Mouse (Mus musculus) heart, postnatal 0 days (tissue): ENCODE measurements around the gene Atp6v1f. TPM values are rescaled to one million over a fixed set of nuclear protein-coding genes. Genes with fewer than 3 reads are reported as not detected.

Experiments
- ATAC-seq: fragments of 200-750 bp; cut with Nextera tagmentation; 2 replicates; pipeline ENCODE4 v1.8.0; 2017; ENCODE audit warnings: low read depth, moderate number of reproducible peaks, moderate library complexity; ENCODE audit not compliant: insufficient read depth
- DNase-seq: peaks from one replicate; pipeline ENCODE4 v3.0.0-alpha.2; 2016; ENCODE audit warnings: low spot score
- H3K27ac ChIP-seq: fragments of 300-500 bp; sonication (generic); 2 replicates; pipeline ENCODE4 v1.5.1; 2014; ENCODE audit warnings: low read depth, mild to moderate bottlenecking
- H3K27me3 ChIP-seq: fragments of 300-500 bp; sonication (generic); 2 replicates; pipeline ENCODE4 v1.6.1; 2014; ENCODE audit warnings: low read length, mixed read lengths; ENCODE audit not compliant: control insufficient read depth, insufficient read depth
- H3K36me3 ChIP-seq: fragments of 300-500 bp; sonication (generic); replicated peaks from 2 replicates; pipeline ENCODE4 v1.6.1; 2014; ENCODE audit warnings: low read length, mixed read lengths; ENCODE audit not compliant: control insufficient read depth, insufficient read depth
- H3K4me1 ChIP-seq: fragments of 300-500 bp; sonication (generic); 2 replicates; pipeline ENCODE4 v1.6.1; 2014; ENCODE audit warnings: antibody characterized with exemption; ENCODE audit not compliant: control insufficient read depth, insufficient read depth
- H3K4me2 ChIP-seq: fragments of 300-500 bp; sonication (generic); 2 replicates; pipeline ENCODE4 v1.6.1; 2014; ENCODE audit warnings: low read depth, mild to moderate bottlenecking, low read length, moderate library complexity
- H3K4me3 ChIP-seq: fragments of 300-500 bp; sonication (generic); 2 replicates; pipeline ENCODE4 v1.5.1; 2014; ENCODE audit warnings: low read depth, low read length
- H3K9ac ChIP-seq: fragments of 300-500 bp; sonication (generic); replicated peaks from 2 replicates; pipeline ENCODE4 v1.6.1; 2014; ENCODE audit warnings: low read depth, low read length, mixed read lengths
- H3K9me3 ChIP-seq: fragments of 300-500 bp; sonication (generic); replicated peaks from 2 replicates; pipeline ENCODE4 v1.6.1; 2016; ENCODE audit warnings: low read length; ENCODE audit not compliant: control insufficient read depth
- CTCF ChIP-seq: IDR thresholded peaks from 2 replicates; pipeline ENCODE4 v1.5.1; 2016; ENCODE audit warnings: antibody characterized with exemption, control low read depth, low read depth
- EP300 ChIP-seq: IDR thresholded peaks from 2 replicates; pipeline ENCODE4 v1.6.1; 2016; ENCODE audit warnings: antibody characterized with exemption, low read depth
- WGBS: fragments of 180-500 bp; shearing (Covaris S2); extraction: QIAGEN DNeasy Blood & Tissue Kit; methylation state at CpG from one replicate; pipeline ENCODE4 v1.1.7; 2014; 5-methylcytosine and 5-hydroxymethylcytosine counted together
- polyA plus RNA-seq: library from polyadenylated mRNA; unstranded; fragments of >200 nt; fragmentation: Nextera tagmentation; extraction: Ambion mirVana; gene quantifications from 2 replicates; pipeline ENCODE4 v1.2.1, GENCODE M21; 2015
- total RNA-seq: library from RNA; depleted of rRNA; stranded (reverse); fragments of >200 nt; gene quantifications from 2 replicates; pipeline ENCODE4 v1.2.3, GENCODE M21; 2014; ENCODE audit warnings: low replicate concordance

The Atp6v1f gene
- total and polyA plus RNA-seq, 2 experiments from 2014 or later, result 228 to 247 TPM

- peaks cover 3% of the 10 kb centered on the region; the same call in 1 of the 2 replicates for H3K4me1 ChIP-seq
- H3K27me3 ChIP-seq, result no peaks in the 10 kb centered on the region
- no peak overlapping the region for H3K9ac ChIP-seq
- H3K9me3 ChIP-seq, result no peaks in the 10 kb centered on the region
- H3K27ac ChIP-seq, result no peak overlapping the region
- 57% methylated on average over 3 of the region's 3 CpGs for WGBS
- H3K36me3 ChIP-seq, result peaks cover 29% of the 10 kb centered on the region
- DNase-seq (no peak), ATAC-seq (no peak)
- TF ChIP-seq CTCF (no peak), EP300 (no peak)
- H3K4me3 ChIP-seq, result no peak overlapping the region
- no peak overlapping the region for H3K4me2 ChIP-seq
Measured at GRCm38 (mm10) chr6:29463388-29463787, 4.1 kb upstream of the Atp6v1f start.

- Histone ChIP-seq H3K27me3 (no peaks in the 10 kb centered on the region), H3K4me2 (peak overlapping the region; percentile 78), H3K9me3 (no peaks in the 10 kb centered on the region), H3K4me3 (no peak overlapping the region; the same call in 1 of the 2 replicates), H3K36me3 (peaks cover 12% of the 10 kb centered on the region), H3K27ac (no peak overlapping the region), H3K4me1 (peaks cover 9% of the 10 kb centered on the region), H3K9ac (no peak overlapping the region)
- ATAC-seq (no peak), DNase-seq (no peak)
- 81% methylated on average over 3 of the region's 3 CpGs for WGBS
- TF ChIP-seq EP300 (no peak), CTCF (no peak)
Measured at GRCm38 (mm10) chr6:29468851-29469250, 1.3 kb downstream of the Atp6v1f start.

- no peak within 1 kb of the TSS for H3K27ac ChIP-seq
- WGBS, result 93% methylated on average over 4 of the region's 4 CpGs
Measured at GRCm38 (mm10) chr6:29471137-29471536, 3.6 kb downstream of the Atp6v1f start, which contains the start of gene Atp6v1fnb. Gene Atp6v1fnb (plus strand): TSS chr6:29471437.

GRCm38 (mm10) chr6:29473941-29474691 lies 6.6 kb downstream of the Atp6v1f start:
- Histone ChIP-seq H3K27ac (no peak overlapping the region), H3K4me1 (peaks cover 8% of the 10 kb centered on the region), H3K9ac (peak overlapping the region; percentile 40), H3K4me3 (peak overlapping the region; percentile 45), H3K27me3 (no peaks in the 10 kb centered on the region), H3K9me3 (no peaks in the 10 kb centered on the region), H3K36me3 (peaks cover 12% of the 10 kb centered on the region), H3K4me2 (peak overlapping the region; percentile 67)
- DNase-seq, result peak; percentile 75
- TF ChIP-seq CTCF (no peak), EP300 (no peak)
- ATAC-seq, result peak; percentile 86
- WGBS, result 5% methylated on average over 32 of the region's 33 CpGs

More at GRCm38 (mm10) chr6:29471137-29471536, 3.6 kb downstream of the Atp6v1f start, which contains the start of gene Atp6v1fnb:
- H3K27me3 ChIP-seq, result no peaks in the 10 kb centered on the region
- no peak within 1 kb of the TSS for H3K9ac ChIP-seq
- no peak for TF ChIP-seq CTCF
- TF ChIP-seq EP300, result no peak
- no peaks in the 10 kb centered on the region for H3K9me3 ChIP-seq
- no peak within 1 kb of the TSS for H3K4me3 ChIP-seq
- peaks cover 12% of the 10 kb centered on the region for H3K36me3 ChIP-seq
- DNase-seq (no peak), ATAC-seq (no peak)
- no peak within 1 kb of the TSS for H3K4me2 ChIP-seq
- peaks cover 14% of the 10 kb centered on the region for H3K4me1 ChIP-seq

- H3K27me3 ChIP-seq, result no peaks in the 10 kb centered on the region
- H3K4me3 ChIP-seq, result no peak overlapping the region
- no peak overlapping the region for H3K27ac ChIP-seq
- TF ChIP-seq CTCF (no peak), EP300 (no peak)
- H3K4me1 ChIP-seq, result peaks cover 8% of the 10 kb centered on the region
- DNase-seq (no peak), ATAC-seq (no peak)
- no peak overlapping the region for H3K9ac ChIP-seq
- H3K9me3 ChIP-seq, result no peaks in the 10 kb centered on the region
- peaks cover 12% of the 10 kb centered on the region for H3K36me3 ChIP-seq
- H3K4me2 ChIP-seq, result no peak overlapping the region; the same call in 1 of the 2 replicates
- WGBS, result 42% methylated on average over 2 of the region's 2 CpGs
Measured at GRCm38 (mm10) chr6:29474736-29475135, 7.2 kb downstream of the Atp6v1f start.
